Mouse (Mus musculus) kidney, postnatal 25 days (tissue): ENCODE results near the gene Isl2.

ENCODE experiments used
- DNase-seq, 2 experiments: peaks; one replicate each; pipeline ENCODE4 v3.0.0; 2021; ENCODE audit warnings: mixed read lengths in 2 of 2

The Isl2 gene

DNA sequence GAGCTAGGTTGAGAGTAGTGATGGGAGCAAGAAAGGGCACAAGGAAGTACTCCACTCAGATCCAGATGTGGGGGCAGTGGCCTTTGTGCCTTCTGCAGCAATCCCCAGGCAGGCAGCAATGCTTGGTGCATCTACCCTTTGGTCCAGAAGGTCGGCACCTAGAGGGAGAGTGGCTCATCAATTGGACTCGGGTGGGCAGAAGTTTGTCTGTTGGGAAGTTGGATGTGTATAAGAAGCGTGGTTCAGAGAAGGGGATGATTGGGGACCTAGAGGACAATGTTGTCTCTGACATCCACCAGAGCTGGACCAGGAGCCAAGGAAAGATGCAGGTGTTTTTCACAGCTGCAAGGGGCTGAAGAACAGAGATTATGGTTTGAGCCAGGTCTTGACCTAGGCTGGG lies 10.4 kb downstream of the Isl2 start:
- peak in 1 of 2 experiments; percentile 32 for DNase-seq

DNA sequence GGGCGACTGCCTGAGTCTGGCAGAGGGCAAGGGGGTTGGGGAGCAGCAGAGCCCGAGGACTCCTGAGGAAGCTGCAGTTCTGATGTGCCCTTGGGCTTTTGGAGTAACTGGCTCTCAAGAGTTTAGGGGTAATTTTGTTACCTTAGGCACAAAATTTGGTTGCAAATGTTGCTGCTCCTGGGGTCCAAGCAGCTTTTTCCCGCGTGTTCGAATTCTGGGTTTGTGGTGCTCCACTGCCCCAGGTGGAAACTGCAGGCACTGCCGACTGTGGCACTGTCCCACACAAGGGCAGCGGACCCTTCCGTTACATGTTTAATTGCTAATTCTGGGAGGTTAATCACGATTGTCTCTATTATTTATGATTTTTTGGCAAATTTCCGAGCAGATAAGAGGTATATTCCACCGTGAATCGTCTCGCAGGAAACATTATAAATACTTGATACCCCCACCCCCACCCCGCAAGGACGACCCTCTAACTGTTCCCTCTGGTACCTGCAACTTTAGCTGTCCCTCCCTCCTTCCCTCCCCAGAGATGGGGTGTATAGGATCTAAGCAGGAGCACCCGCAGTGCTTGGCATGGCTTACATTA lies 10.9 kb downstream of the Isl2 start:
- no peak for DNase-seq

DNA sequence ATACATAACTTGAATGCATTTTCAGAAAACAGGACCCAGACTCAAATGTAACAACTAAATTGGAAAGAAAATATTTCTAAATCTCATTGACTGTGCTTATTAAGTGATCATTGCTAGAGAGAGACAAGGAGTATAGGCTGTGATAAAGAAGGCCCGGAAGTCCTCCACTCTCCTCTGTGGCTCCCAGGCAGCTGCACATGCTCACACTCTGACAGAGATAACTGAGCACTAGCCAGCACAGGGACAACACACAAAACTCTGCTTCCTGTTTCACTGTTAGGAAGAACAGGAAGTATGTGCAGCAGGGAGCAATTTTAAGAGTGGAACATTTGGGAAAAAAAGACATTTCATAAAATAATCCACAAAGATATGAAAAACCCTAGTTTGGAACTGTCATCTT lies 16.5 kb downstream of the Isl2 start:
- no peak for DNase-seq

DNA sequence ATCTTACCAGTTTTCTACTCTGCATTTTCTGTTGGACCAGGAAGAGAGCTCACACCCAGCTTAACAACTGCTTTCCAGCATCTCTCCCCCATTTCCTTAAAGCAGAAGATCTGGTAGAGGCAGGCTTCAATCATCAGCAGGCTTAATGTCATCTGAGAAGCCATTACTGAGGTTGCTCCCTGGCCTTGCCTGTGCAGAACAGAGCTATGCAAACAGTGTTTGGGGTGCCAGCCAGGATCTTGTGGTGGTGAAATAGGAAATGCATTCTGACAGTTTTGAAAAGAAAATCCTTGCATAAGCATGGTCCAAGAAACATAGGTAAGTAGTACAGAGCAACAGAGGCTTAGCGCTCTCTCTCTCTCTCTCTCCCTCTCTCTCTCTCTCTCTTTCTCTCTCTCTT lies 22.5 kb downstream of the Isl2 start:
- no peak for DNase-seq

DNA sequence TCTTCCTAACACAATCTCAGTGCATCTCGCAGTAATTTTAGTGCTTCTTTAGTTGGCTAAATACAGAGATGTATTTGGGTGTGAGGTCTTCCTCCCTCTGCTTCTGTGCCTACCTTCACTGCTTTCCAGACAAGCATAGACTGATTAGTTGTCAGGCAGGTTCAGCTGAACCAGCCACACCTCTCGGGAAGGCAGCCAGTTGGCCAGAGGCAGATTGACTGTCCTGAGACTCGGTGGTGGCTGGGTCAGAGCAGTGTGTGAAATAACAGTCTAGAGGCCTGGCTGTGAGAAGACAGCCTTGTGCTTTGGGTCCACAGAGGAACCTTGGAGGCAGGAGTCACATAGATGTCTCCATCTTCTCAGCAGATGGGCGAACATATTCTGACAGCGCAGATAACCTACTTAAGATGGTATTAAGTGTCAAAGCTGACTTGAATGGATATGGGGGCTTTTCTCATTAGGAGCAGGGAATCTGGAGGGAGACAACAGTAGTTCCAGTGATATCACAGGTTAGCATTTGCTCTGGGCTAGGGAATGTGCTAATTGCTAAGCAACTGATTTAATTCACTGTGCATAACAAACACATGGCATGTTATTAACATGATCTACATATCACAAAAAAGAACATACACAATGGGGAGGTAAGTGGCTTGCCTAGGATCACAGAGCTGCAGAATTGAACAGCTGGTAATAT lies 30.1 kb downstream of the Isl2 start:
- peak in 1 of 2 experiments; percentile 12 for DNase-seq

DNA sequence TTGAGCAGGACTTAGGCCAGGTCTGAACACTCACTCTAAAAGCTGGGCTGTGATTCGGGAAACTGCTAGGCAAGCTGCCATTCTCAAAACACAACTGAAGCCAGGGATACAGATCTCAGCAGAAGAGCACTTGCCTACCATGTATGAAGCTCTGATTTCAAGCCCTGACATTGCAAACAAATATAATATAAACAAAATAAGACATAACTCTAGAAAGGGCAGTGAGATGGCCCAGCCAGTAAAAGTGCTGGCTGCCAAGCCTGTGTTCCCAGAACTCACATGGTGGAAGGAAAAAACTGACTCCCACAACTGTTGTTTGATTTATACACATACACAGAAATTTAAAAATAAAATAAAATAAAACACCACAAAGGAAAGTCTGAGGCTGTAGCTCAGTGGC lies 32.6 kb downstream of the Isl2 start:
- no peak for DNase-seq

DNA sequence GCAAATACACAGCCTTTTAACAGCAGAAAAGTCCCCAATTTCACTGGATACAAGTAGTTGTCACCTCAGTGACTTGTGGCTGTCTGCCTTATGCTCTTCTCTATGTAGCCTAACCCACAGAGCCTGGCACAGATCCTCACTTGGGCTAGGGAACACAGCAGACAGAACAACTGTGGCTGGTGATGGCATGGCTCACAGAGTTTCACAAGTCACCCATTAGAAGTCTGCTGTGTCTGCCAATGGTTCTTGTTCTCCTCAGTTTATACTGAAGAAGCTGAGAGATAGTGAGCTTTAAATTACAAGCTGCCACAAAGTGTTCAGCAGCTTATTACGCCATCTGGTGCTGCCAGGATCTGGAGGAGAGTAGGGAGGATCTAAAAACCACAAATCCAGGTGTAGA lies 38.1 kb downstream of the Isl2 start:
- no peak for DNase-seq

DNA sequence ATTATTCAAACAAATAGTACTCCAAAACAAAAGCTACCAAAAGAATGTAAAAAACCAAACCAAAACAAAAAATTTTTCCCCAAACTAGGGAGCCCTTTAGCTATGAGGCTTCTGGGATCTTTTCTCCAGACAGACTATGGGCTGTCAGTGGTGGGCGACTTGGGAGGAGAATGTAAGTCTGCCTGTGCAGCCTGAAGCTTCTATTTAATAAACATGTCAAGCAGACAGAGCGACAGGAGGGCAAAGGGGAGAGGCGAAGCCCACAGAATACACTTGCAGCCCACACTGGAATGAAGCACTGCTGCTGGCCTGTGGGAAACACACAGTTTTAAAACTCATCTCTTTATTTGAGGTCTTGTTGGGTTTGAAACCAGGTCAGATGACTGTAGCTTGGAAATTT lies 42.9 kb downstream of the Isl2 start:
- no peak for DNase-seq

DNA sequence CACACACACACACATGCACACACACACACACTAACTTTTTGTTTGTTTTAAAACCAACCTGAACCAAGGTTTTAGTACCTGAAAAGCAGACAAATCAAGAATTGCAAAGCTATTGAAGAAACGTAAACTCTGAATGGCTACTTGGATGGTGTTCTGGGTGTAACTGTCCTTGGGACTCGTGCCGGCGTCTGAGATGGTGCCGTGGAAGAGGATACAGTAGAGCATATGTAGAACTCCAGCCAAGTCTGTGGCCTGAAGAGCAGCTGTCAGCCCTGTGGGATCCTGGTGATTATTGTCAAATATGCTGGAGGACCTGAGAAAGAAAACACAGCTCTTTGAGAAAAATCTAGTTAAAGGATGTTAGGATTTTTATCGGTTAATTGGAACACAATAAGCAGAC lies 47.7 kb downstream of the Isl2 start:
- DNase-seq, result no peak
